Mouse (Mus musculus): ENCODE measurements around the gene Mrgprh.

The Mrgprh gene

DNA sequence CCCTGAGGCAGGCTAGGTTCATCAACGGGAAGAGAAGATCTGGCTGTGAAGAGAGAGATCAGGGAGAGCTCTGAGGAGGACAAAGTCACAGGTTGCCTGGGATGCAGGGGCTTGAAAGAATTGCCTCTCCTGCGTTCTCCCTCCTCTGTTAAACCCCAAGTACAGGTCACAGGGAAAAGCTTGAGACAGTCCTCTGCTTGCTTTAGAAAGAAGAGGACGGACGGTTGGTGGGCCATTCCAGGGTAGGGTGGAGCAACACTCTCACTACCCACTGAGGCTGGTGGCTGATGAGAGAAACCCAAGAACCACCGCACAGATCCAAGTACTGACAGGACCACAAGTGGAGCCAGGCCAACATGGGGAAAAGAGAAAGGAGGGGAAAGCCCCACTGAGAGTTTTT is at the start of gene Mrgprh:
Gene Mrgprh, plus strand, starts transcription at position 301 of the 400 bp plus-strand sequence.
- DNase-seq (ENCODE audit: low spot score): no peak

DNA sequence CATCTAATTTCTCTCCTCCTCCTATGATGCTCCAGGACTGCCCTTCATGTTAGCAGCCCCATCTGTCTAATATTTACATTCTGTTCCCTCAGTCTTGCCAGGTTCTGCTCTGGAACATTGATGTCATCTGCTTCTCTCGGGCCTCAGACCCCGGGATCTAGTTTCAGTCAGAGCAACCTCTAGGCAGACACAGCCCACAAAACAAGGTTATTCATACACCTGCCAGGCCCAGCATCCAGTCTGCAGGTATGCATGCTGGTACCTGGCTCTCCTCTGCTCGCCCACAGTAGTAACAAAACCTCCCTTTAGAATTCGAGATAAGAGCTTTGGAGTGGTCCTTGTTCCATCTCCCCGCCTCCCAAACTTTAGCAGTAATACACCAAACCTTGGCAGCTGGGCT is 45.5 kb upstream of the Mrgprh start:
- DNase-seq (ENCODE audit: low spot score): no peak

DNA sequence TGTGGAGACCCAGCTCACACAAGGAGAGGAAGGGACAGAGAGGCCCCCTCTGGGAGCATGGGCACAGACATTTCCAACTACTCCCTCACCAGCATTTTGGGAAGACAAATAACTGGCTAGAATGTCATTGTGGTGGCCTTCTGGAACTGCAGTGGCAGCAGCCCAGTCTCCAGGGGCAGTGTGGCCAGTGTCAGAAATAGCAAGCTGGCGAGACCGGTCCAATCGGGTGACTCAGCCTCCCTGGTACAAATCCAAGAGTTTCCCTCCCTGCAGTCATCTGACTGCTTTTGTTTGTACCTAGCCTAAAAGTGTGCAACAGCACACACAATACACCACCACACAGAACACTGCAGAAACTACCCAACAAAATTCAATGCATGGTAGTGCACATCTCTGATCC is 43.6 kb upstream of the Mrgprh start:
- no peak for DNase-seq (ENCODE audit: low spot score)

DNA sequence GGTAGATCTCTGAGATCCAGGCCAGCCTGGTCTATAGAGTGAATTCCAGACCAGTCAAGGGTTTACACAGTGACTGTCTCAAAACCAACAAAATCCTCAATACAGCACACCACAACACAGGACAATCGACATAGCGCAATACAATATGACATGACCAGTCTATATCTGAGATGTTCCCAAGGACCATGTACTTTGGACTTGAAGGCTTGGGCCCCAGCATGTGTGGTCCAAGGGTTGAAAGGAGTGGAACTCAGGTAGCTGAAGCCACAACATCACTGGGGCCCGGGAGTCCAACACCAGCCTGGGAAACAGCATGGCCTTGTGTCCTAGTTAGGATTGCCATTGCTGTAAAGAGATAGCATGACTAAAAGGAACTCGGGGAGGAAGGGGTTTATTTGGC is 43.2 kb upstream of the Mrgprh start:
- DNase-seq (ENCODE audit: low spot score): no peak

DNA sequence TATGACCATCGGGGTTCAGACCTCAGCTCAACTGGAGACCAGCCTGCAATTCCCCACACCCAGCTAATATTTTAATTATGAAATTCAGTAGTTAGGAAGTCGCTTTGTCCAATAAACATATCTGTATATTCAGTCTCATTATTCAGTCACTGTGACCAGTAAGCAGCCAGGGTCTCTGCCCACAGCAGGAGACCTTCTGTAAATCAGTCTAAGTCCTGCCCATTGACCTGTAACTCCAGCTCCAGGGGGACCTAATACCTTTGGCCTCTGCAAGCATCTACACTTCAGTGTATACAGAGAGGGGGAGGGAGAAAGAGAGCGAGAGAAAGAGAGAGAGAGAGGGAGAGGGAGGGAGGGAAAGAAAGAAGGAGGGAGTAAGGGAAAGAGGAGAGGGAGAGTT is 41.5 kb upstream of the Mrgprh start:
- DNase-seq (ENCODE audit: low spot score): no peak

DNA sequence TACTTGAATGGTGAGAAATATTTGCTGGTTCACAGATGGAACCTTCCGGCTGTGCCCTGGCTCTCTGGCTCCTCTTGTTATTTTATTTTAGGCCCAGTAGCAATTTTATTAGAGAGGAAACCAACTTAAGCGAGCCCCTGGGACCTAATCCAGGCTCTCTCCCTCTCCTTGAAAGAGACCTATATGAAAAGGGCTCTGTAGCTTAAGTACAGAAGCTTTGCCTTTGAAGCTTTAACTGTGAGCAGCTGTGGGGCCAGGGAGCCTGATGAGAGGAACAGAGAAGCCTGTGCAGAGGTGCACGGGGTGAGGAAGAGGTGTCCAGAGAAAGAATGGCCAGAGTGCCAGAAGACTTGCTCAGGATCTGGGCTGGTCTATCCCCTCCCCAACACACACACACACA is 41.0 kb upstream of the Mrgprh start:
- DNase-seq (ENCODE audit: low spot score): no peak

DNA sequence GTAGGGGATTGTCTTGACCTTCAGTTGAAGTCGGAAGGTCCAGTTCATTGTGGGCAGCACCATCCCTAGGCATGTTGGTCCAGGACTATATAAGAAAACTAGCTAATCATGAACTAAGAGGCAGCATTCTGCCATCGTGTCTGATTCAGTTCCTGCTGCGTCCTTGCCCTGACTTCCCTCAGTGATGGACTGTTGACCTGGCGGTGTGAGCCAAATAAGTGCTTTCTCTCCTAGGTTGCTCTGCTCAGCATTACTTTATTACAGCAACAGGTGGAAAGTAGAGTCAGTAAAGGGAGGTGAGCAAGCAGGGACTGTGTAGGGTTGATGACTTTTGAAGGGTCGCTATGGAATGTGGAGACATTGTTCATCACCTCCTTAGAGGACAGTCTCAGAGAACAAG is 40.1 kb upstream of the Mrgprh start:
- DNase-seq (ENCODE audit: low spot score): no peak

DNA sequence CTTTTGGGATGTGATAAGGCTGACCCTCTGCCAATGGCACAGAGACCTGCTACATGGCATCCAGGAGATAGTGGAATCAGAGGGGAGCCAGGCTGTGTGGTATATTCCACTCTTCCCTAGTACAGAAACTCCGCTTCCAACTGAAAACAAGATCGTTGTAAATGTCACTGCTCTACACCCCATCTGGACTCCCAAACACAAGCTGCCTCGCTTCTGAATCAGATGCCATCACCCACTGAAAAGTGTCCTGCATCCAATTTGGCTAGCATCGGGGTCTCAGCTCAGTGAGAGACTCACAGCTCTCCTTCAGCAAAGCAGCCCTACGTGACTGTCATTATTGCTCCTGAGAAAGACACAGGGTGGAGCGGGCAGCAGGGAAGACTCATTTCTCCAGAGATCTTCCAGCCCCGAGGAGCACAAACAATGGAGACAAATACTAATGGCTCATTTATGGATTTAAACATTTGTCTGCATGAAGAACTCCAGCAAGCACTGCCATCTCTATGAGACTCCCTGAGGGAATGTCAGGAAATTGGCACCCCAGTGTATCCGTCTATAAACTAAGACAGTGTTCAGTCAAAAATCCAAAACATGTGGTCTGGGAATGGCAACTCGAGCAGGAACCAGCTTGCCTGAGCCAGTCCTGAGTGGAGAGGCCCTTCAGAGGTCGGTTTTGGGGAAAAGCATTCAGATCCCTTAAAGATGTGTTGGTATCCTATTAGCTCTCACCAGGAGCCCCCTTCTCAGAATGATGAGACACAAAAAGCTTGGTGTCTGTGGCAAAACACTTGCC is 36.2 kb upstream of the Mrgprh start:
- DNase-seq (ENCODE audit: low spot score): no peak

DNA sequence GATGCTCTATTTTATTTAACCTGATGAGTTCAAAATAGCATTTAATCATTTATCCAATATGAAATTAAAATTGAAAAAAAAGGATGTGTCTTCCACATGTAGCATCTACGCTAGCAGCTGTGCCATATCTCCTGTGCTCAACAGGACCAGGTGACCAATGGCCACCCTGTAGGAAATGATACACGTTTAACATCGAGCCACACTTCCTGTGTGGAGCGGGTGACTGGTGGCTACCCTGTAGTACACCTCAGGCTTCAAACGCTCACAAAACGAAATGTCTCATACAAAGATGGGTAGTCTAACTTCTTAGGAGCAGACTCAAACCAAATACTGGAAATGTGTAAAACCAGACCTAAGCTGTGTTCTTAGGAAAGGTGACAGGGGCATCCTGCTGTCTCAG is 32.0 kb upstream of the Mrgprh start:
- no peak for DNase-seq (ENCODE audit: low spot score)

DNA sequence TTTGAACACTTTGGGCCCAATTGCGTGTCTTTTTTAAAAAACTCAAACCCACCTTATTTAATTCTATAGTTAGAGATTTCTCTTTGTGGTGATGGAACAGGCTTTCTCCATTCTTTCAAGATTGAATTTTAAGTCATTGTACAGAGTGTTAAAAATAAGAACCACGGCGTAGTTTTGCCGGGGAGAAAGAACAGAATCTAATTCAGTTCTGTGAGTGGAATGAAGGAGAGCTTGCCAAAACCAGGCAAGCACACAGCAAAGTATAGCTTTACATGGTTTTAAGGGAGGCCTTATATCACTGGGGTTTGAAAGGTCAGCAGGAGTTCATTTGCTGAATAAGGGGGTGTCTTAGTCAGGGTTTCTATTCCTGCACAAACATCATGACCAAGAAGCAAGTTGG is 31.3 kb upstream of the Mrgprh start:
- DNase-seq (ENCODE audit: low spot score): no peak

DNA sequence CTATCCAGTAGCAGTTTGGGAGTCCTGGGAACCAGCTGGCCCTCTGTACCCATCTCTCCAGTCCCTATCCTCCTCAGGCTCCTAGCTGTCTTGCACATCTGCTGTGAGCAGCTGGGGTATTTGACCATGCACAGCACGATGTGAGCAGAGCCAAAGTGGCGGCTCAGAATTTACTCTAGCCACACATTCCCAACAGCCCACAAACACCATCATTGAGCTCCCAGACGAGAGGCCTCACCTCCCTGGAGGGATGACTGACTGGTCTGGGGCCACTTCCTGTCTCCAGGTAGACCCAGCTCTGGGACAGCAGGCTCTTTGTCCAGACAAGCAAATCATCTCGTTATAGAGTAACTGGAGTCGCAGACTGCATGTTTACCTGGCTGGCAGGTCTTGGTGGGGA is 30.0 kb upstream of the Mrgprh start:
- no peak for DNase-seq (ENCODE audit: low spot score)

DNA sequence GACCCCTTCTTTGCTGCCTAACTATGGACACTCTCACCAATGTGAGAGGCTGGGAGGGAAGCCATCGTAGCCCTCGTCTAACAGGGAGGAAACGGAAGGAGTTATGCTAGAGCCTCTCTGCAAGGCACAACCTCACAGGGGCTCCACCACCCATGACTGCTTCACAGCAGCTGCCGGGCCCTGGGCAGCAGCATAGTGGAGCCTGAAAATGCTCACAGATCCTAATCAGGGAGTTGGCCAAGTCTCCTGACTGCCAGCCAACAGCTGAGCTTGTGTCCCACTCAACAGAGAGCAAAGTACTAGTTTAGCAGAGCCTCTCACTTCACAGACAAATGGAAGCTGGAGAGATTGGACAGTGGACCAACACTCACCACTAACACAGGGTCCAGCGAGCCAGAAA is 29.4 kb upstream of the Mrgprh start:
- DNase-seq (ENCODE audit: low spot score): no peak

DNA sequence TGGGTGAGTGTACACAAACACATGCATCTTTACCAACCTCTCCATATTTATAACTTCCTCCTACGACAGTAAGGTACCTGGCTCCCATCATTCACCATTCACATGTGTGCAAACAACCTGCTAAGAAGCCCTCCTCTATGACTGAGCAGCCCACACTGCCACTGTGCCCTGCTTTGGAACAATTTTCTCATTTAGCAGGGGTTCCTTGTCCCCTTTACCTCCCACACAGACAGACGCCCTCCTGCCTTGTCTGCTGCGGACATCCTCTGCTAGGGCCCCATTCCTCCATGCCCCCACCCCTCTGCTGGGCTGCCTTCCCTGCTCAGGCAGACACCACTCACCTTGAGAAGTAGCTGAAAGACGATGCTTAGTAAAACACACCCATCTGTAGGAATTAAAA is 28.1 kb upstream of the Mrgprh start:
- no peak for DNase-seq (ENCODE audit: low spot score)

DNA sequence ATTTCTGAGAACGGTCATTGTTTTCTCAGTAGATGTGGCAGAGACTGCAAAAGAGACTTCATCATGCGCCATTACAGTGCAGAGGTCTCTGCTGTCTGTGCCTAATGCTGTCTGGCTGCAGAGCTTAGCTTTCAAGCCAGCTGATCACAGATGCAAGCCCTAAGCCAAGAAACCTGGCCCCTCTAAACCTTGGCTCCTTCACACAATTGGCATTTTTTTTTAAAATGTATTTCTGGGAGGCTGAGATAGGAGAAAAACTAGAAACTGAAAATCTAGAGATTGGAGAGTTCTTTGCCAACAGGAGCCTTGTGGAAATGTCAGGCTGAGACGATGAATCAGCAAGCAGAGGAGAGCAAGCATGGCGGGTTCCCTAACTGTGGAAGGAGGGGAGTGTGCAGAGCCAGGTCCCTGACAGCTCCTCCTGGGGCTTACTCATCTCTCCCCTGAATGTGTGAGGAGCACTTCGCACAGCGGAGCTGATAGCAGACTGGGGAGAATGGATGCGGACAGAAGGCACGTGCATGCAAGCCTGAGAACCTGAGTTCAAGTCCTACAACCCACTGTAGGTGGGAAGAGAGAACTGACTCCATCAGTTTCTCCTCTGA is 26.0 kb upstream of the Mrgprh start:
- no peak for DNase-seq (ENCODE audit: low spot score)

DNA sequence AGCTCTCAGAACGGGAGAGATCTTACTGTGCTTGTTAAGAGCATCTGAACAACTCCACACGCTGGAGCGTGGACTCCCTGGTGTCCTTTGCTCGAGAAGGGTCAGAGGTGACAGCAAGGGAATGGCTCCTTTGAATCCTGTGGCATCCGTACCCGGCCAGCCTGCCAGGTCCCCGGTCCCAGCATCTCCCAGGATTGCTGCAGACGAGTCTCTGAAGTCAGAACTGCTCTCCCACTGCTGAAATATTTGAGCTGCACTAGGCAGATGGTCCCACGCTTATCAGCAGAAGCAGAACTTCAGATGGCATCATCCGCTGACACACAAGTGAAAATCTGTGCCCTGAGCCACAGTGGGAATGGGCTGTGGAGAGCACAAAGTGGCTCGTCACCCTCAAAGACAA is 24.1 kb upstream of the Mrgprh start:
- DNase-seq (ENCODE audit: low spot score): no peak

DNA sequence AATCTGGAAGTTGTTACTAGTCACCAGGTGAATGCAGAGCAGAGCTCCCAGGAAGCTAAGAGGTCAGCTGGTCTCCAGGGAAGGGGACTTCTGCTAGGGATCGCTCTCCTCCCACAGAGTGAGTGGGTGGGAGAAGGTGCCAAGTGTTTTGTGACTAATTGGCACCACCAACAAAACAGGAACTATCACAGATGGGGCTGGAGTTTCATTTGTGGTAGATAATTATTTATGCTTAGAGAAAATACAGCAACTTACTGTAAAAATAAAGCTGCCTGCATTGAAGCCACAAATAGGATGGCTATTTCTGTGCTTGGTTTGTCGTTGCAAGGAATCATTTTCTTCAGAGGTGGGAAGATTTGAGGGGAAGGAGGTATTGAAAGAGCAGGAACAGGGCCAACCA is 22.0 kb upstream of the Mrgprh start:
- DNase-seq (ENCODE audit: low spot score): no peak

DNA sequence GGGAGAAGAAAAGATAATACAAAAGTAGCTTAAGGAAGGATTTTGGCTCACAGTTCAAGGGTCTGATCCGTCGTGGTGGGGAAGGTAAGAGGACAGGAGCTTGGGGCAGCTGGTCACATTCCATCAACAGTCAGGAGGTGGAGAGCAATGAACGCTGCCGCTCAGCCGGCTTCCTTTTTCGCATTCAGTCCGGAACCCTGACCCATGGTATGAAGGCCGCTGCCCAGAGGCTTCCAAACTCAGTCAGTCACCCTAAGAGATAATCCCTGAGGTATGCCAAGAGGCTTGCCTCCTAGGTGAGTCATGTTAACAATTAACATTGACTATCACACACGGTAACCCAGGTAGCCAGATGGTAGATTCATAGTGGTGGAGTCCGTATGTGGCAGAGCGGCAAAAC is 21.4 kb upstream of the Mrgprh start:
- DNase-seq (ENCODE audit: low spot score): no peak

DNA sequence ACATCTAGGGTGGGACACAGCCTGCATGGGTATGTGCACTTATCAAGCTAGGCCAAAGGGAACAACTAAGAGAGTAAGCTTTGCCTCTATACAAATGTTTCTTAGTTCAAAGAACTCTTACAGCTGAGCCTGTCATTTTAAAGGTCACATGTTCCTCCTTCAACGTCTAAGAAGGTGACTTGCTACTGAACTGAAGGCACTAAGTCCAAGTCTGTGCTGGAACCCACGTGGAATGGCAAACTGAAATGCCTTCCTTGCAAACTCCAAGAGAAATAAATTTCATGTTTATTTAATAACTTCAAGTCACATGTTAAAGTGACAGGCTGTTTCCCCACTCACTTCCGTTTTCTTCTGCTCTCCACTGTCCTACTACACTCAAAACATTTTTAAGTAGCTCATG is 18.4 kb upstream of the Mrgprh start:
- no peak for DNase-seq (ENCODE audit: low spot score)

DNA sequence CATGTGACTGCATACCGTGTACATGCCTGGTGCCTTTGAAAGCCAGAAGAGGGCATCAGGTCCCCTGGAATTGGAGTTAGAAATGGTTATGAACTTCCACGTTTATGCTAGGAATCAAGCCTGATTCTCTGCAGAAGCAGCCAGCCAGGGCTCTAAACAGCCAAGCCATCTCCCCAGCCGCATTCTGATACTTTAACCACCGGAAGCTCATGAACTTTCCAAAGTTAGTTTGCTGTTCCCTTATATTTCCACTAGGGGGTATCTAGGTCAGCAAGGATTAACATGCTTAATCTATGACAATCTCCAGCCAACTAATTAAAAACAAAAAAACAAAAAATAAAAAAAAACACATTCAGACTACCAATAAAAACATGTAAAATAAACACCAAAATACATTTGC is 17.8 kb upstream of the Mrgprh start:
- no peak for DNase-seq (ENCODE audit: low spot score)

DNA sequence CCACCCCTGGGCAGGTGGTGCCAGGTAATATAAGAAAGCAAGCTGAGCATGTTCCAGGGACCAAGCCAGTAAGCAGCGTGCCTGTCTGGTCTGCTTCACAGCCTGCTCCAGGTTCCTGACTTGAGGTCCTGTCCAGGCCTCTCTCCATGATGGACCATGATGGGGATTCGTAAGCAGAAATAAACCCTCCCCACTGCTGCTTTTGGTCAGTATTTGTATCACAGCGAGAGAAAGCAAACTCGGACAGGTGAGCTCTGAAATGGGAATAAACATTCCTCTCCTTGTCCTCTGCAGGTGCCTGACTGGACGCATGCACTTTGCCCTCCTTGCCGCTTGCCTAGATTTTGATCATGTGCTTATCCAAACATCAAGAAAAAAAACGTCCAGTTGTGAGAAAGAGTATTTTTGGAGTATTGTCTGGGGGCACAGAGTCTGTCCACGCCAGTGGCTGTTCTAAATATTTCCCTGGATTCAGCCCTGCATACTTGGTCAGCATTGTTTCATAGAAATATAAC is 16.8 kb upstream of the Mrgprh start:
- no peak for DNase-seq (ENCODE audit: low spot score)

DNA sequence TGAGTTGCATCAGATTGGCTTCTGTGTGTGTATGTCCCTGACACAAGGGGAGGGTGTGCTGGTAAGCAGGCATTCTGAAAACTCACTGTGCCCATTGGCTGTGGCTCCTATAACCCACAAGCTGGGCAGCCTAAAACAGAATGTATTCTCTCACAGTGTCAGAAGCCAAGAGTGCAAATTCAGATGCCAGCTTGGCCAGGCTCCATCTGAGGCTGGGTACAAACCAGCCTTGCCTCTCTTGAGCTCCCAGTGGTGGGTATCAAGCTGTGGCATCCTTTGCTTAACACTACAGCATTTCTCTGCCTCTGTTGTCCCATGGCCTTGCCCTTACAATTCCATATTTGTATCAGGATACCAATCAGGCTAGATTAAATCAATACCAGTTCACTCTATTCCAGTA is 11.7 kb upstream of the Mrgprh start:
- DNase-seq (ENCODE audit: low spot score): no peak

DNA sequence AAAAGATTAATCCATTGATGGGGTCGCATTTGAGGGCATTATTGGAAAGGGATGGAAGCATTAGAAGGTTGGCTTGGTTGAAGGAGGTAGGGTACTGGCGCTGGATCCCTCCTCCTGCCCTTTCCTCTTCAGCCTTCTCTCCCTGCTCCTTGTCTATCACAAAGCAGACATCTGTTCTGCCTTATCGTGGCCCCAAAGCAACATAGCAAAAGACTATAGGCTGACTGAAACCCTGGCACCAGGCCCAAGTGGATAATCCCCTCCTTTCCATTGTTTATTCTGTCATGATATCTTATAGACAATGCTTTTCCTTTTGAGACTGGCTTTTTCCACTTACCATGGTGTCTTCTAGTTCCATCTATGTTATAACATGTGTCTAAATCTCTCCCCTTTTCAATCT is 10.4 kb upstream of the Mrgprh start:
- no peak for DNase-seq (ENCODE audit: low spot score)

DNA sequence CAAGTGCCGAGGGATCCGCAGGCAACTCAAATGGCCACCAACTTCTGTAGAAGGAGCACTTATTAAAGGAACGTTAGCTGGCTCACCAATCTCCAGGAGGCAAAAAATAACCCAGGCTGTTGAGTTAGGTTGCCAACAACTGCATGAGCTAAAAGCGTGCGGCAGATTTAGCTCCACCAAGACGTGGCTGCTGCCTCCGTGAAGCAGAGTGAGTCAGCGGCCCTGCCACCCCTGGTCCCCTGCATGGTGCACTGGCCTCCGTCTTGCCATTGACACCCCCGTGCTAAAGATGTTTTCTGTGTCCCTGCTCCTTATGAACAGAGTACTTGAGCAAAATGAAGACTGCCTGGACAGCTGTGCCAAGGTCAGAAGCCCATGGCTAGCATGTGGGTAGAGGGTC is 9.0 kb upstream of the Mrgprh start:
- DNase-seq (ENCODE audit: low spot score): no peak

DNA sequence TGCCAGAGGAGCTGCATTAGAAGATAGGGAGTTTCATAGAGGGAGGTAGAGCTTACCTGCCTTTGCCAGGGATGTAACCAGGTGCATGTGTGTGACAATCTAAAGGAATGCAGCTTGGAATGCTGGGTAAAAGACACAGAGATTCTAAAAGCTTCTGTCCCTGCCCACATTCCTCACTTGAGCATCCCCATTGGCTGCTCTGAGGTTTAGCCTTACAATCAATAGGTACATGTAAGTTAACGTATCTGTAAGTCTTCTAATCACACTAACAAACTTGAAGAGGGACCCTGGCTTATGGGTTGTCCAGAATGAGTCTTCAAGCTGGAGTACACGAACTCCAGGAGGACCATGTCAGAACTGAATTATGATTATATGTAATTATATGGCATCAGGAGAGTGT is 7.8 kb upstream of the Mrgprh start, which contains the start of gene Mas1:
Gene Mas1, minus strand, starts transcription at position 101 of the 400 bp plus-strand sequence.
- no peak for DNase-seq (ENCODE audit: low spot score)
